Mouse (Mus musculus) left cerebral cortex, adult 11 months (tissue): ENCODE data around the gene Gm20388.

ENCODE experiments used
- DNase-seq: peaks from one replicate; pipeline ENCODE4 v3.0.0; 2022; ENCODE audit warnings: low spot score

Gm20388 gene

DNA sequence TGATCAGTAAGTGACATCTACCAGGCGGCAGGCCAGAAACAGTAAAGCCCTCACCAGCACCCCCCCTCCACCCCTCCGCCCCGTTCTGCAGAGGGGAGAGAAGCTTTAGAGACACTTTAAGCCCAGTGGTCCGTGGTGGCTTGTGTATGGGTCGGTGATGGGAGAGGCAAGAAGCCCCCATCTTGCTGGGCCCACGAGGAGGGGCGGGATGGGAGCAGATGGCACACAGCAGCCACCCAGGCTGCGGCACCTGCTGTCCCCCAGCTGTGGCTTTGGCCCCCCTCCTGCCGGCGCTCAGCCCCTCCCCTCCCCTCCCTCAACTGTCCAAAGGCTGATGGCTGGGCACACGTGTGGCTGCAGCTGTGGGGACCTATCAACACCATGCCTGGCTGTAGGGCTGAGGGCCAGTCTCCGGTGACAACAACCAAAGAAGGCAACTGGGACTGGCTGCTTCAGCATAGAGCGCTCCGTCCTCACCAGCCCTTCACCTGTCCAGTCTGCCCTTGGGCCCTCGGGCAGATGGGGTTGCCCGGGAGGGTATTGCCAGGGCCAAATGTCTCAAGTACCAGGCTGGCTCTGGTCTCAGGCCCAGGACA, 2740.8 kb downstream of the Gm20388 start:
- DNase-seq: no peak

DNA sequence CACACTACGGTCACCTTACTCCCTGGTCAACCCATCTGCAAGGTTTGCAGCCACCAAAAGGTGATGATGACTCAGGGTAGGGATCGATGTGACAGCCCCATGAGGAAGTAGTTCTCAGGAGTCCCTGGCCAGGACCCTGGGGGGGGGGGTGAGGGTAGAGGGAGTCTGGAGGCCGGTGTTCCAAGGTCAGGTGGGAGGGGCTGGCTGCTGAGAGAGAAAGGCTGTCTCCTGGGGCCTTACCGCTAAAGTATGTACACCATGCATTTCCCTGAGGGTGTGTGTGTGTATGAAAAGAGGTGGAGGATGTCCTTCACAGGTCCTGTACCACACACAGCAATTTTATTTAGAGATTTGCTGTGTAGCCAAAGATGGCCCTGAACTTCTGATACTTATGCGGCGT, 2742.0 kb downstream of the Gm20388 start:
- no peak for DNase-seq

DNA sequence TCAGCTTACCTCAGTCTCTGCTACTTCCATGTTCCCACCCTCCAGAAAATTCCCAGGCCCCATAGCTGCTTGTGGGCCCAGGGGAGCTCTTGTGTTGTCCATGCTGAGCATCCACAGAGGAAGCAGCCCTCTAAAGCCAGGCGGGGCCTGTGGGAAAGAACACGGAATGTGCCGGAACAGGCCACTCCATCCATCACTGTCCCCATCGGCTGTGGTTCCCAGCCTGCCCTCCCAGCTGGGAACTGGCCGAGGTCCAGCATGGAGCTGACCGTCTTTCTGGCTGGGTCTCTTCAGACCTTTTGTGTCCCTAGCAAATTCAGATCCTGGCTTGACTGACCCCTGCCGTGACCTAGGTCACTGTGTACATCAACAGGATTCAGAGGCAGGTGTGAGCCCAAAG, 2744.1 kb downstream of the Gm20388 start:
- no peak for DNase-seq

DNA sequence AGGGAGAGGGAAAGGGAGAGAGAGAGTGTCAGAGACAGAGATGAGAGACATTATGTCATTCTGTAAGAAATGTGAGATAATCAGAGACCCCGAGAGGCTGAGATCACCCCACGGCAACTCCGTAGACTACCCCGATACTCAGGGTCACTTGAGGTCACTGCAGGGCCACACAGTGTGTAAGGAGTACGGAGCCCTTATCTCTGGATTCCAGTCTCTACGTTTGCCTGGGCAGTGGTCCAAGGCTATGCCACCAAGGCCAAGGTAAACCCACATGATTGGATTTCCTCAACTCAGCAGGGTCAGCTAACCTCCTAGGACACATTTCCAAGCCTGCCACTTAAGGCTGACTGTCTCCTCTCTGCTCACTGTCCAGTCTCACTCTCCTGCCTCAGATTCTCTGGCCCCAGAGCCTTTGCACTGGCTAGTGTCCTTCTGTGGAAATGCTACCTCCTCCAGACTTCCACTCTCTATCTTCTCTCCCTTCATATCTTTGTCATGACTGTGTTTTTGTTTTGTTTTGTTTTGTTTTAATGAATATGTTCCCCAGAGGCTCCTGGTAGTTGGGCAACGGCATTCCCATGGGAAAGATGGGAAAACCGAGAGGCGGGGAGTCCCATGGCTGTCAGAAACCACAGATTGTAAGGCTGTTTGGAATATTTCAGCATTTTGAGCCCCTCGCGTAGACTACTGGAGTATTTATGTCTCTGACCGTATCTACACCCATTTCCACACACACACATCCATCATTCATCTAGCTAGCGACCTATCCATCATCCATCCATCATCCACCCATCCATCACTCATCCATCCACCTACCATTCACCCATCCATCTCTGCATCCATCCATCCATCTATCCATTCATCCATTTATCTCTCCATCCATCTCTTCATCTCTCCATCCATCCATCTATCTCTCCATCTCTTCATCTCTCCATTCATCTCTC, 2745.7 kb downstream of the Gm20388 start:
- DNase-seq: no peak

DNA sequence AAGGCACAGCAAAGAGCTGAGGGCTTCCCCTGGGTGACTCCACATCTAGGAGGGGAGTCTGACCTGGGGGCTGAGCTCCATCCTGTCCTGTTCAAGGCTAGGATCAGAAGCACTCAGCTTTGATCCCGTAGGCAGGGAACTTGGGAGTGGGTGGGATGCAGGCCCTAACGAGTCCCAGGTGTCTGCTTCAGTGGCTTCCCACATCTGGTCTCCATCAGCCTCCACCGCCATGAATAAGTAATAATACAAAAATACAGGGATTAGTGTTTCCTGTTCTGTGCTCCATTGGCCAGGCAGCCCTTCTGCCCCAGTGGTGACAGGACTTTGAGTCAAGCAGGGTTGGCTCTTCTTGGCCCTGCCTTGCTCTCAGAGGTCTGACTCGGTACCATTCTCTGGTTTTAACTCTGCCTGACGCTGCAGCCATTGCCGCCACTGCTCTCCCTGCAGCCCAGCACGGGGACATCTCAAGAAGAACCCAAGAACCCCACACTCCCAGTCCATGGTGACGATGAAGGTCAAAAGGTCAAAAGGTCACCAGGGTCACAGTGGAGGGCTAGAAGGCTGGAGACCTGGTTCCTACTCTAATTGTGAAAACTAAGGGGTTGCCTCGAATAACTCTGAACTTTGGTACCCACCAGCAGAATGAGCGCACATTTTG, 2747.6 kb downstream of the Gm20388 start:
- no peak for DNase-seq

DNA sequence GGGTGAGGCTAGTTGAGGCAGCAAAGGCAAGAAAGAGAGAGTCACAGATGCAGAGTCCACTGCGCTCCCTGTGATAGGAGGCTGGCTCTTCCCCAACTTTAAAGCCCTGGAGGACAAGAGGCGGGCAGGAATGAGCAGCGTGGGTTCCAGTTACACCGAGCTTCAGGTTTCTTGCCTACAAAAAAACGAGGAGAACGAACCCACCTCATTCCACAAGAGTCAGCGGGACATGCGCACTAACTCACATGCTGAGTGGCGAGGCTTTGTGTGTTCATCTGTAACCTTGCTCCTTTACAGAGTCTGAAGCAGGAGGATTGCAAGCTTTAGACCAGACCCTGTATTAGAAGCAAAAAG, 2748.1 kb downstream of the Gm20388 start:
- DNase-seq: no peak

DNA sequence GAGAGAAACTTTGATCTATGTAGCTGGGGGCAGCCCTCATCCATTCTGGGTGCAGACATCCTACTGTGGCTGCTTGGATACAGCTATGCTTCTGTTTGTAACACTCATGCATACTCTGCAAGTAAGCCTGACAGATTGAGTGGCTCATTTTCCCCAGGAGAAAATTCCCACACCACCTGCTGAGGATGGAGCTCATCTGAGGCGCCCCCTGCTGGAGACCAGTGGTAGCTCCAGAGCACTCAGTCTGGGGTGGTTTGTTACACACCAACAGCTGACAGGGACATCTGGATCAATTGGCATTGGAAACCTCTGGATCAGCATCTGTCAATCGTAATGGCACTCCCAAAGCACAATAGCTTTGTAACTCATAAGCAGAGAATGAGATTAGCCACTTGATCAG, 2749.4 kb downstream of the Gm20388 start:
- DNase-seq: no peak

DNA sequence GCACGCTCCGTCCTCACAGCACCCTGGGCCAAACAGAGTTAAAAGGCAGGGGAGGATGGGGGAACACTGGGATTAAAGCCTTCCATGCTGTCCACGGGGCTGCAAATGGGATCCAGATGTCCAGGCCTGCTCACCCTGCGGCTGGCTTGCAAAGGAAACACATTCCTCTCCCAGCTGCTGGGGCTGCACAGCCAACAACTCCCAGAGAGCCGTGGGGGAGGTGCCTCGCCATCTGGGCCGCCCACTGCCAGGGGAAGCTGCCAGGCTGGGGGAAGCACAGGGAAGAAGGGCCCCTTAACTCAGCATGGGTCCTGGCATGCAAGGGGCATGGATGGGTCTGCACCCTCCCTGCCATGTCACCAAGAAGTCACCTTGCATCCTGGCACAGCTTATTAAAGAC, 2750.5 kb downstream of the Gm20388 start:
- DNase-seq: no peak

DNA sequence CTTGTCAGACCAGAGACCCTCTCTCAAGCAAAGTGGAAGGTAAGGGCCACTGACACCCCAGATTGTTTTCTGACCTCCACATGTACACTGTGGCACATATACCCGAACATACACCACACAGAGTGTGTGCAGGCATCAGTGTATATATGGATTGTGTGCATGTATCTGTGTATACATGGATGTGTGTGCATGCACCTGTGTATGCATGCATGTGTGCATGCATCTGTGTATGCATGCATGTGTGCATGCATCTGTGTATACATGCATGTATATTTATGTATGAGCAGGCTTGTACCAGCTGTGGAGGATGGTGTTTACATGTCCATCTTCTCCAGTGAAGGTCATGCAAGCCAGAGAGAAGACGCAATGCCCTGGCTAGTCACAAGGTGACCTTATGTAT, 2751.3 kb downstream of the Gm20388 start:
- no peak for DNase-seq

DNA sequence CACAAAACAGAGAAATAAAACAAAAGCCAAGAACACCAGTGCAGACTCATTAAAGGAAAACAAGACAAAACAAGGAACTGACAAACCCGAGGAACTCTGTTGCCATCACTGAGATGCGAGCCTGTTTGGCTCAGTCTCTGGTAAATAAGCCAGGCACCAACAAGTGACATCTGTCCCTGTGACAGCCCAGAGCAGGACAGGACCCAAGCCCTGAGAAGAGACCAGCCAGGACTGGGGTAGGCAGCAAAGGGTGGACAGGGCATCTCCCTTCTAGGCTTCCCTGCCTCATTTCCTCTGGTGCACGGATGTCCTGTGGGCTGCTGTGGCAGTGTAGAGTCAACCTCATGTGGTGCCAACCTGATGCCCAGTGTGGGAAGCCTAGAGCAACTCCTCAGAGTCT, 2752.5 kb downstream of the Gm20388 start:
- no peak for DNase-seq

DNA sequence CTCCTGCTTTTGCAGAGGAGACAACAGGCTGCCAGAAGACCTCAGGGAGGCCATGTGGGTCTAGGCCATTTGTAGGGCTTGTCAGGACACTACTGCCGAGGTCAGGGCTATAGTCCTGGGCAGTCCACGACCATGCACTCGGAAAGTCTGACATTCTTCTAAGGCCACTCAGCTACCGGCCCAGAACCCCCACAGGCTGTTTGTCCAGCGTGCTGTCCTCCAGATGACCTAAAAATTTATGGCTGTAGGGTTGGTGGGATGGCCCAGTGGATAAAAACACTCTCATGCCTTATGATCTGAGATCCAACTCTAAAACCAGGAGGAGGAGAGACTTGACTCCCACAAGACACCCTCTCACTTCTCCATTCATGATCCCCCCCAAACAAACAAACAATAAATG, 2753.0 kb downstream of the Gm20388 start:
- no peak for DNase-seq

DNA sequence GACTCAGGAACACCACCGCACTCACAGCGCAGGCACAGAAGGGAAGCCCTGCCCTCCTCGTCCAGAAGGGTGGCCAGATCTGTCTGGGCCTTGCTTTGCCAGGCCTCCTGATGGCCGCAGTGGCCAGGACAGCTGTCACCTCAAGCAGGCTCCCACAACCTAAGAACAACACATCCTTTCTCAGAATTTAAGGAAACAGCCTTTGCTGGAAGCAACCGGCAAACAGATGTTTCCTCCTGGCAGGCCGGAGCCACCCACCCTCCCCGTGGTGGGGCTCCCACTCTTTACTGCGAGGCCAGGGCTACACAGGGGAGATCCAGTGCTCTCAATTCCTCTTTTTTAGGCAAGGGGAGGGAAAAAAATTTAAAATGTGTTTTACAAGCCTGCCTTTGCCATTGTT, 2754.6 kb downstream of the Gm20388 start:
- no peak for DNase-seq

DNA sequence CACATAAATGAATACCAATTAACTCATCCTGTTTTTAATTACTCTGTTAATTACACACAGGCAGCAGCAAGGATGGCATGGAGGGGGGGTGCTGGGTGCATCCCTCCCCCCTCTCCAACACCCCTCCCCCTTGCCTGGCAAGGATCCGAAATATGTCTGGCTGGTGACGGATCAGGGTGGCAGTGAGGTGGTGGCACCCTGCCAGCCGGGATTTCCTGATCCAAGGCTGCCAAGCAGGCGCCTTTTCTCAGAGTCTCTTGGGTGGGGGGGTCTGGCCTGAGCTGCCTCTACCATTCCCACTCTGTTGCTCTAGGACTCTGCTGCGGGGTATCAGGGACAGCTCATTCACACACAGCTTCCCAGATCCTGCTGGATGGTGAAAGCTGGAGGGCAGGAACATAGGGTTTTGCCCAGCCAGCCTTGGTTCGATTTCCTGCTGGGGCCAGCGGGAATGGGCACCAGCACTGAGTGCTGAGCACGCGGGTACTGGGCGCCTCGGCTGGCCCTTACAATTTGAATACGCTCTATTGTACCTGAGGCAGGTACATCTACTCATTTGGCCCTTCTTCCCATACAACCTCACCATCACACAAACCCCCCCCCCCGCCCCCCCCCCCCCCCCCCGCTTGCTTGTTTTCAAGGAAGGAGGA, 2755.2 kb downstream of the Gm20388 start:
- DNase-seq: no peak

DNA sequence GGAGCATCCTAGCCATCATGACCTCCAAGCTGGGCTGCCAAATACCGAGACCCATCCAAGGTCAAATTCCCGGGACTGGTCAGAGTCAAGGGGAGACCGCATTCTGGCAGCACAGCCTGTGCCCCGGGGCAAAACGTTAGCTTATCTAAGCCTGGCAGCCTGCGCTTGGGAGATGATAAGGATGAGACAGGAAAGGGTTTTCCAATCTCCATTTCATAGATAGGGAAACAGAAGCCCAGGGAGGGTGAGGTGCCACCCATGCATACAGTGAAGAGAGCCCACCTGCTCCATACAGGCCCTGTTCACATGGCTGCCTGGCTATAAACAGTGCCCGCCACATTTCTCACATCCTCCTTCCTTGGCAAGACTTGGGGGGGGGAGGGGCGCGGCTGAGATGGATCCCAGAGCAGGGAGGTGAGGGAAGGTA, 2755.7 kb downstream of the Gm20388 start:
- DNase-seq: no peak

DNA sequence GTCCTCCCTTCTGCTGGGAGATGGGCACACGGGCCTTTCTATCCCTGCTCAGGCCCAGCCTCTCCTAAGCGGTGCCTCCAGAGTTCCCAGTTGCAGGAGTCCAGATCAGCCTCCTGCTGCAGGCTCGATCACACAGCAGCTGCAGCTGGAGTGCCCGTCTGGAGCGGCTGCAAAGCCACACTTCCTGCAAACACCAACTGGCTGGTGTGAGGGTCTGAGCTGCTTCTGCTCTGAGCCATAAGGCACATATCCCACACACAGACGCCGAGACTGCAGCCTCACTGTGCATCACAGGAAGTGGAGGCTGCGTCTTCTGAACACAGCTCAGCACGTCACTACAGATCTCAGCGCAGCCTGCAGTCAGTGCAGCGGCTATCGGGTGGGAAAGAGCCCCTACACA, 2756.2 kb downstream of the Gm20388 start:
- DNase-seq: no peak

DNA sequence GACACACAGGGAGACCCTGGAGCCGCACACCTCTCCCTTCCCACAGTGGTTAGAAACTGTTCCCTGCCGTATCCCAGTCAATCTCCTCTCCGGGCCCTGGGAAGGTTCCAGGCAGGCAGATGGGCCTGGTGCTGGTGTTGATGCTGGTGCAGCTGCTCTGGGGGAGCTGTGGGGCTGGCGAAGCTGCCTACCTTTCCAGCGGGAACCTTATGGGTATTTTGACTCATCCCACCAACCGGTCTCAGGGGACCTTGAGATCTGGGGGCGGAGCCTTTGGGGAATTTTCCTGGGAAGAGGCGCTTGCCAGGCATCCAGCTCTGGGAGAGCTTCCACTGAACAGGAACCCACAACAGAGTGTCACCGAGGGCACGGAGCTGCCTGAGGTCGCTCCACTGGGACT, 2757.2 kb downstream of the Gm20388 start:
- DNase-seq: no peak

DNA sequence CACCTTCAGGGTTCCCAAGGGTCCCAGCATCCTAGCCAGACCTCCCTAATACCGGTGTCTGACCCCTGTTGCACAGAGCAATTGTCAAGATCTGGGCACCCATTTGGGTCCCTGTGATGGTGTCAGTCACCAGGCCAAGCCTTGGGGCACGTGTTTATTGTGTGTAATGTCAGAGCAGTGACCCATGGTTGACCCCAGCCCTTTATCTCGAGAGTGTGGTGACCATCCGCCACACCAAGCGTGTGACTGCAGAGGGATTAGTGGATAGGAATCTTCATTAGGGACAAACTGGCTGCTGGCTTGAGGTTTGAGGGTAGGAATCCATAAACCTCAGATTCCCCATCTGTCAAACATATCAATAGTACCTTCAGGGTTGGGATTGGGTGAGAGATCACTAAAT, 2758.7 kb downstream of the Gm20388 start:
- no peak for DNase-seq

DNA sequence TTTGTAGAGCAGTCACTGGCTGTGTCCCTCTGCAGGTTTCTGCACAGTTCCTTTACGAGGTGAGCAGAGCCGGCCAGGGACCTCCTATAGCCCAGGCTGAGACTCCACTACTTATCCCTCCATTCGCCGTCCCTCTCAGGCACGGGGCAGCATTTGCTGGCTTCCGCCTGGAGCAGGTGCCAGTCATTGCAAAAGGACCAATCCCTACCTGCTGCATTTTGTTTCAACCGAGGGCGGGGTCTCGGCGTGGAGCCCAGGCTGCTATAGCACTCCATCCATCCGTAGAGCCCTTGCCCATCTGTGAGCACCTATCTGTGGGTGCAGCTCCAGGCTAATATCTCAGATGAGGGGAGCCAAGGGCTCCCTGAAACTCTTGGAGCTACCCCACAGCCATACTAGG, 2759.4 kb downstream of the Gm20388 start:
- no peak for DNase-seq

DNA sequence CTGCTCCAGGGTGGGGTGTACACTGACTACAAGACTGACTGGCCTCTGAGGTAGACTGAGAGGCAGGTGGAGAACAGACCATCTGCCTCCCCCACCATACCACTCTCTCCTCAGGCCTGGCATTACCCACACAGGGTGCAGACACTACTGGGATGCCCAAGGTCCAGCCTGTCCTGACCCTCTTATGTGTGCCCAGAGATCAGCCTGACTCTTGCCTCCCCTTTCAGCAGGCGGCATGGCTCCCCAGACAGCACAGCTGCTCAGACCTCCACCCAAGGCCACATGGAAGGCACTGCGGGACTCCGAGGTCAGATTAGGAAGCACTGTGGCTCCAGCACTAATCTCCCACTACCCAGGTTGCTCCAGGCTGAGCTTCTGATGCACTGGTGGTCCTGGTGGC, 2760.1 kb downstream of the Gm20388 start:
- DNase-seq: no peak

DNA sequence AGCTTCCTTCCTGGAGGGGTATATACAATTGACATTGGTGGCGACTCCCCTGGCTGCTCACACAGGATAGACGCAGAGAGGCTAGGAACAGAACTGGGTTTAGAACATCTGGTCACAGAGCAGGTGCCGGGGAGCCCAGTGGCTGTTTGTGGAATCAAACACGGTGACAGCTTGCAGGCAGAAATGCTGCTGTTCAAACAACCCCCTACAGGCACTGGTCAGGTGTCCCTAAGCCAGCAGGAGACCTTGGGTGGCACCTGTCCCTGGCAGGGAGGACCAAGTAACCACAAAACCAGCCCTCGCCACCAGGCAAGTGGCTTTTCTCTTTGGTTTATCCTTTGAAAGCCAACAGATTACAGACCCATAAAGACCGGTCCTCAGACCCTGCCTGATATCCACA, 2761.3 kb downstream of the Gm20388 start:
- DNase-seq: no peak

DNA sequence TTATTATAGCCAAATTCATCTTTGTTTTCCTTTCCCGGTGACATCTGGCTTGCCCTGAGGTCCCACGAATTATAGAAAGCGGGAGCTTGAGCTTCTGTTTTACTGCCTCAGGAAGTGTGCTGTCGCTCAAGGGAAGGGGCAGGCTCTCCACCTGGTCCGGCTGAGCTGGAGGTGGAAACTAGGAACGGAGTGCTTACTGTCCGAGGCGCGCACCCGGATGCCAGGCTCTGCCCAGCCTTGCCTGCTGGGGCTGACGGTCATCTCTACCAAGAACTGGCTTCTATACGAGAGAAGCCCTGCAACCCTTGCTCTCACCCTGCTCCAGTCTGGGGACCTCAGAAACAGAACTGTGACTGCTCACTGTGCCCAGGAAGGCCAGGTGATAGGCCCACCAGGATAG, 2763.3 kb downstream of the Gm20388 start:
- DNase-seq: no peak

DNA sequence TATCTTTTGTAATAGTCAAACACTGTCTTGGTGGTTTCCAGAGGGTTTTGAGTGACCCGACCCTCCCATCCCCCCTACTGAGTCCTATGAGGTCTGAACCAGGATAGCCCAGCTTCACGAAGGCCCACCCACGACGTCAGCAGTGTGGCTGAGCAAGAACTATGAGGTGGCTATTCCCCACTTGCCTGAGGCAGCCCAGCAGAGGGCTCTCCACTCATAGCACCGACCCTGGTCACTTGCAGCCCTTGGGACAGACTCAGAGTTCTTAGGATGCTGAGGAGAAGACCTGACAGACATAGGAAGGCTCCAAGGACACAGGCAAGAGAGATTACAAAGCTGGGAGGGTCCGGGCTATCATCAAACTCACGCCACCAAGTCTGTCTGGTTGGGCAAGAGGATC, 2764.4 kb downstream of the Gm20388 start:
- no peak for DNase-seq
